Mouse (Mus musculus): ENCODE measurements at regions not wholly inside any gene's neighbourhood (a gene's known extent, or its start where the extent isn't known, plus 50 kb on each side); places are given as distances from the start of the nearest gene placed in this dataset.

DNA sequence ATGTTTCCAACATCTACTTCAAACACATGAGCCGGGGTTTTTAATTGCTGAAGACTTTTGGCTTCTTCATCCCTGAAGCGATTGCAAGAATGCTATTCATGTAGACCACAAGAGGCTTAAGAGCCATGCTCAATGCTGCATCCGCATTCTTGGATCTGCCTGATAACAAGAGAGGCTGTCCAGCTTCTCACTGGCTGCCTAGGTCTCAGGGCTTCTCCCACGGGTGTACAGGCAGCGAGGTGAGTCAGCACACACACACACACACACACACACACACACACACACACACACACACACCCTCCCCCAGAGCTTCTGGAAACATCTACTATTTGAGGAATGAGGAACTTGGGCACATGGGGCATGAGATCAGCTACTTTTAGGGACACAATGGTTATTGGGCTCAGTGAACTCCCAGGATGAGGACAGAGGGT lies 261.1 kb downstream of the Tgfb2 start:
- peak; percentile 42 for DNase-seq (ENCODE audit: low spot score)

DNA sequence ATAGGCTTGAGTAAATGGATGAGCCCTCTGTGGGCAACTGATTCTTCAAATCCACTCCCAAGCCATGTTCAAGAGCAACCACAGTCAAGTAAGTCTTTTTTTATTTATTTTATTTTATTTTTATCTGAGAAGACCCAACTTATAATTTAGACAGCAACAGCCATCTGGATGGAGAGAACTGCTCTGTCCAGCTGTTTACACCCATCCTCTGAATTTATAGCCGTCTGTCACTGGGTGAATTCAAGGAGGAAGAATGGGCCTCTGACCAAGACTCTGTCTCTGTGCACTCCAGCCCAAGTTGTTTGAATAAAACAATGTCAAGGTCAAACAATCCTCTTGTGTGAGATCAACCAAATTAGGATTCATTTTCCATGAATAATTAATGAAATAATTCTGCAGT lies 263.6 kb downstream of the Tgfb2 start:
- no peak for DNase-seq (ENCODE audit: low spot score)

- no peak for DNase-seq (ENCODE audit: low spot score)
Measured at GRCm38 (mm10) chr1:186435336-186435972, 270.3 kb downstream of the Tgfb2 start.

DNA sequence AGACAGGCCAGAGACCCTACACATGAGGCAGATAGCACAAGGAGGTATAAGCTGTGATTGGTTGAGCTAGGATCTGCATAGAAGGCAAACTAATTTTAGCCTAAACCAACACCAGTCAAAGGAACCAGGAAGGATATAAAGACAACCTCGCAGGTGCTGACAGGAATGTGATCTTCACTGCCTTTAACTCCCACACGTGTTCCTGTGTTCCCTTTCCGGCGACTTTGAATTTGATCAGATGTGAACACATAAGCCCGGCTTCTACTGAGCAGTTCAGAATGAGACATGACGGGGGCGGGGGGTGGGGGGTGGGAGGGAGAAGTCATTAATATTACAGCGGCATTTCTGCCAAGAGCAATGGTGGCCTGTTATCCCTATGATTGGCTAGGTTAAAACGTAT lies 271.0 kb downstream of the Tgfb2 start:
- DNase-seq (ENCODE audit: low spot score) = no peak

DNA sequence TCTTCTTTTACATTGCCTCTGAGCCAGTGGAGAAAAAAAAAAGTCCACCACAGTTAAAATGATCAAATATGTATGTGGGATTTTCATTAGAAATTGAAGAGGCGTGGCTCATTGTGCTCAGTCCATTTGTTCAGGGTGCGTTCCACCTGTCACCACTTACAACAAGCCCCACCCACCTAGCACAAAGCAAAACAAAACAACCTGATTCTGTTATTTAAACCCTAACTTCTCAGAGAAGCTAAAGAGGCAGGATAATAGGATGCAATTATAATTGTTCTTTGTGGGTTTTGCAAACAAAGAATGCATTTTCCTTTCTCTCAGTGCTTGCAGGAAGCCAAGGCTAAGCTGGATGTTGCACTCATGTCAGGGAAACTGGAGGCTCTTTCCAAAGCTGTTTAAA lies 271.8 kb downstream of the Tgfb2 start:
- no peak for DNase-seq (ENCODE audit: low spot score)

DNA sequence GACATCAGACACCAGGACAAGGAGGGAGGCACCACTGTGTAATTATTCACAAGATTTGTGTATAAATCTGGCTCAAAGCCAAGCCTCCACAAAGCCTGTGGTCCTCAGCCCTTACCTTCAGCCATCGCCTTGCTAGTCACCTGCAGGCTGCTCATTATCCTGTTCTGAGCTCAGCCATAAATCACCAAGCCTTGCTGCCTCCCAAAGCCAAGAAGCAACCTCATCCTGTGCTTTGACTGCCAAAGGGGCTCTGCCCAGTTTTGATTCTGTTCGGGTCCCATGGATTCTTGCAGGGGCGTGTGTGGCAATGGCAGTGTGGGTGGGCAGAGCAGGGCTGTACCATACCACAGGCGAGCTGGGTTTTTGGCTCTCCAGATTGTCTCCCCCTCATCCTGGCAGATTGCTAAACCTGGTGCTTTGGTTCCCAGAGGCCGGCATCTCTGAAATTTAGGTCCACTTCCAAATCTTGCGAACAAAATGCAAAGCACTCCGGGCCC lies 272.6 kb downstream of the Tgfb2 start:
- no peak for DNase-seq (ENCODE audit: low spot score)

DNA sequence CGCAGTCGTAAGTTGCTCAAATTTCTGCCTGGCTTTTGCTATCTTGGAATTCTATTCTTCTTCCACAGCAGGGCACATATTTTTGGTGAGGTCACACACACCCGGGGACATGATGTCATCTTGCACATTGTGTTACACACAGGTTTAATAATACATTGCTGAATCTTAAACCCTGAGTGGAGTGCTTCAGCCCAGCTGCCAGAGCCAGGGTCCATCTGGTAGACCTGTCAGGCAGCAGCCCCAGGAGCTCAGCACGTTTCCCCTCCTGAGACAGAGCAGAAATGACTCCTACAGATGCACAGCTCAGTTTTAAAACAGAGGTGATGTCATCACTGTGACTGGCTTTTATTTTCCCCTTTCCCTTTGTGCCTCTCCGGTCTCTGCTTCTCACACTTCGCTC lies 280.4 kb downstream of the Tgfb2 start:
- no peak for DNase-seq (ENCODE audit: low spot score)

- no peak for DNase-seq (ENCODE audit: low spot score)
Measured at GRCm38 (mm10) chr1:186424084-186424483, 281.7 kb downstream of the Tgfb2 start.

- no peak for DNase-seq (ENCODE audit: low spot score)
Measured at GRCm38 (mm10) chr1:186417101-186417500, 288.7 kb downstream of the Tgfb2 start.

DNA sequence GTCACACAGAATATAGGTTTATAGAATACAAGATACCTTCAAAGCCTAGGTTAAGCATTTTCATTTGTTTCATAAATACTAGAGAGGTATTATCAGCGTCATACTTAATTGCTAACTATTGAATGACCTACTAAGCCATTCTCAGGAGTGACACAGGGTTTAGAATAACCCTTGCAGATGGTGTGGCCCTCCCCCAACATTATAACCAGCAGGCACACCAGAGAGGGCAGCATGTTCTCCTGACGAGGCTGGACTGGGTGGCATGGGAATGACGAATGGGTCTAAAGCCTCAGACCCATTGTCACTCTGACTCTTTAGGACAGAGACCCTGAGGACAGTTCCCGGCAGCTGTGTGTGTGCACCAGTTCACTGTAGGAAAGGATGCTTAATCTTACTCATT lies 290.5 kb downstream of the Tgfb2 start:
- DNase-seq (ENCODE audit: low spot score) = no peak

DNA sequence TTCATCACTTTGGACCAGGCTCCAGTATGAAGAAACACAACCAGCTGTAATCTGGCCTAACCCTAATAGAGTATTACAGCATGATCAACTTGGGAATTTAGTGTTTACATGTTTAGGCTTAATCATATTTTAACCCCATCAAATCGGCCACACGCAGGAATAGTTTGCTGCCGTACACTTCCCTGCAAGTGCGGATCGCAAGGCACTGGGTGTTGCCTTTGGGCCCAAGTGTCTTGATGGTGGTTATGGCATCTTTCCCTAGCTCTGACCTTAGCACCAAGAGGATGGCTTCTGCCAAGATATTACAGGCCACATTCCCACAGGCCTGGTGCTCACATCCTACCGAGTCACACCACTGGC lies 291.9 kb downstream of the Tgfb2 start:
- no peak for DNase-seq (ENCODE audit: low spot score)

- no peak for DNase-seq (ENCODE audit: low spot score)
Measured at GRCm38 (mm10) chr1:186413064-186413885, 292.5 kb downstream of the Tgfb2 start.

GRCm38 (mm10) chr1:186412296-186412695 lies 293.5 kb downstream of the Tgfb2 start:
- no peak for DNase-seq (ENCODE audit: low spot score)

DNA sequence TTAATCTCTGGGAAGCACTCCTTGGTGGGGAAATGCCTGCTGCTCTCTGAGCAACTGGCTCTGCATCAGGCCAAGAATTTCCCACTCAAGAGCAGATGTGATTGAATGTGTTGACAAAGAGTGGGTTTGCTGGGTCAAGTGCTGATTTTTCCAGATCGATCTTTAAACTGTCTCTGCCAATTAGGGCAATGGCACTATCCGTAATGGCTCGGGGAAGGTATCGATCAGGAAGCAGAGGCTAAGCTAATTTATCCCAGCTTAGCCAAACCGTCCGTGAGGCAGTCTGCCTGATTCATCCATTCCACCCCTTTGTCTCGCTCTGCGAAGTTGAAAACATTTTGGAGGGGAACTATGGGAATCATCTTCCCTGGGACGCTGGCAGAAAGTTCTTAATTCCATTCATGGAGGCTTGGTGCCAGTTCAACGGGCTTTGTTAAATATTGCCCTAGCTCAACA lies 291.9 kb upstream of the Lyplal1 start:
- DNase-seq (ENCODE audit: low spot score) = no peak

DNA sequence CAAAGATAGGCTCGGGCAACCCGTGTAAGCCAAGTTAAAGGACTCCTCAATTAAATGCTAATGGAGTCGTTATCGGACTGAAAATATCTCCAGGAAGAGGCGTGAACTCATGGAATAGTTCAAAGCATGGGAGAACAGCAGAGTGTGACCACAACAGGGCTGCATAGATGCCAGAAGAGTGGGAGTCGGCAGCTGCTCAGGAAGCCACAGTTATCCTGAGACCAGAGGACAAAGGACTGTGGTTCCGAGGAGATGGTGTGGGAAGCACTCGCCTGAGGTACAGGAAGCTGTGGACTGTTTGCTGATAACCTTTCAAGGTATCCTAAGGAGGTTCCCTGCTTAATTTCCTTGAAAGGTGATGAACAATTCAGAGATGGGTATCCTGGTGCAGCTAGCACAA lies 290.5 kb upstream of the Lyplal1 start:
- no peak for DNase-seq (ENCODE audit: low spot score)

DNA sequence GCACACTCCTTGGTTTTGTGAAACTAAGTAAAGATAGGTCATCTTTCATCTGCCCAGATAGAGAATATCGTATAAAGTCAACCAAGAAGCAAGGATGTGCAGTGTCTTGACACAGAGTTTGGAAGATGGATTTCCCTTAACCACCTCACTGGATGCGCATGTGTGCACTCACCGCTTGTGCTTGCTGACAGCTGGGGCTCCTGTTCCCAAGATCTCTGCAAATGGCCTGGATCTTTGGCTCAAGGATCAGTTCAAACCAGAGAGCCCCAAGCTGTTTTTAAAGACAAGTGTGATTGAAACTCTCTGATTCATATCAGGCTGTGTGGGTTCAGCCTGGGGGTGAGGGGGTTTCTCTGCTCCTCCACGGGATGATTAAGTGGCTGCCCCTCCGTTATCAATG lies 288.6 kb upstream of the Lyplal1 start:
- DNase-seq (ENCODE audit: low spot score) = no peak

DNA sequence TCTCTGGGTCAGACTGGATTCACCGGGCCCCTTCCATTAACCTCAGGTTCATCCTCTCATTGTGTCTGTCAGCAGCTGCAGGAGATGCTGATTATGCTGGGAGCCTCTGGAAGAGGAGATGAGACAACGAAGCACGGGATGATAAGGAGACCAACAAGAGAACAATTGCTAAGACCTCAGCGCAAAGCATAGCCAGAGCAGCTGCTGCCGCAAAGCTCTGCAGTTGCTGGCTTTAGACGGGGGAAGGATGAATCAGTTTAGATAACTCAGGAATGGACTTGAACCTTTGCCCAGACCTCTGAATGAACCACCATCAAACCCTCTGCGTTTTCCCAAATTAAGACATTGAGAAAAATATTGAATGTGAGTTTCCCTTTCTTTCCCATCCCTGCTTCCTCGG lies 282.7 kb upstream of the Lyplal1 start:
- no peak for DNase-seq (ENCODE audit: low spot score)

GRCm38 (mm10) chr1:186393005-186393404 lies 275.9 kb upstream of the Lyplal1 start:
- no peak for DNase-seq (ENCODE audit: low spot score)

DNA sequence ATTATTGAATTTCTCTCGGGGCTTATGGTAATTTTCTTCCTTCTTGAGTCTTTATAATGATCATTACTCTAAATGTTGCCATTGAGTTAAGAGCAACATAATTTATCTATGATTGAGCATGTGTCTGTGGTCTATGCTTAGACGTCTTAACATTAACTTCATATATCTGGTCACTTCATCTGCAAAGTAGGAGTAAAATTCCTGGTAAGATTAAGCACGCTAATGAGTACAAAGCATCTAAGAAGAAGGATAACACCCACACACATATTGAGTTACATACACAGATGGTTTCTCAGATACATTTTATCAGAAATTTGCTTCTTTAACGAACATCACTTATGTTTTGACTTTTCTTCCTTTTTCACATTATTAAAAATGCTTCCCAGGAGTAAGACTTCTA lies 267.3 kb upstream of the Lyplal1 start:
- DNase-seq (ENCODE audit: low spot score) = no peak

DNA sequence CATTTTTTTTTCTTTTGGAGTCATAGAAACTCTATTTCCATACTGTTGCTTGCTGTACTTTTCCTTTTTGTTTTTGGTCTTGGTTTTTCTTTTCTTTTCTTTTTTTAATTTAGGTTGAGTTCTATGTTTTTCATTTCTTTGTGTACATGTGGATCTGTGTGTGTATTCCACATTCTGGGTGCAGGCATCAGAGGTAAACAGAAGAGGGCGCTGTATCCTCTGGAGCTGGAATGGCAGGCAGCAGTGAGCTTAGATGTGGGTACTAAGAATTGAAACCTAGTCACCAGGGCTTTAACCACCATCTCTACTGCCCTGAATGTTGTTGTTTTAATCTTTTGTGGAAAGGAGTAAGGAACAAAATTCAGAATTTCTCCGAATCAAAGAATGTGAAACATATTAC lies 266.3 kb upstream of the Lyplal1 start:
- no peak for DNase-seq (ENCODE audit: low spot score)

DNA sequence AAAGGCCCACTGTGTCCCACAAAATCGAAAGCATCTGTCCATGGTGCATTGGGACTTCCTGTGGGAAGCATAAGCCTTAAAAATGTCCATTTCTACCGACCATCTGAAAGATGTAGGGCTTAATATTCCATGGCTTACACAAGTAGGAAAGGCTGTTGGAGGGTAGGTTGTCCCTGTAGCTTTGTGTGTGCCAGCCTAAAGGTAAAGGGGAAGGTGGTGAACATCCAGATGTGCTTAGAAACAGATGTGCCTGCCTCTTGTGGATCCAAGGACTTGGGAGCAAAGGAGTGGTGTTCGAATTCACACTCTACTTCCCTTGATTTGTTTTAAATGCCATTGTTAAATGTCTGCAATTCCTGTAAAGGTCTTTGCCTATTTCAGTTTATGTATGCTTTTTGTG lies 265.9 kb upstream of the Lyplal1 start:
- no peak for DNase-seq (ENCODE audit: low spot score)

- no peak for DNase-seq (ENCODE audit: low spot score)
Measured at GRCm38 (mm10) chr1:186379938-186380847, 263.1 kb upstream of the Lyplal1 start.

All from testis, postnatal 10 days (tissue).